Mouse (Mus musculus): ENCODE data around the gene Adamts16.
A peak's percentile ranks its signal among the peaks of the same experiment; 100 is the strongest.

The Adamts16 gene

GRCm38 (mm10) chr13:70707158-70707854 lies 134.3 kb downstream of the Adamts16 start:
- DNase-seq, result no peak

GRCm38 (mm10) chr13:70702904-70703303 lies 138.7 kb downstream of the Adamts16 start:
- DNase-seq, result no peak

GRCm38 (mm10) chr13:70698812-70699387 lies 142.7 kb downstream of the Adamts16 start:
- no peak for DNase-seq

DNA sequence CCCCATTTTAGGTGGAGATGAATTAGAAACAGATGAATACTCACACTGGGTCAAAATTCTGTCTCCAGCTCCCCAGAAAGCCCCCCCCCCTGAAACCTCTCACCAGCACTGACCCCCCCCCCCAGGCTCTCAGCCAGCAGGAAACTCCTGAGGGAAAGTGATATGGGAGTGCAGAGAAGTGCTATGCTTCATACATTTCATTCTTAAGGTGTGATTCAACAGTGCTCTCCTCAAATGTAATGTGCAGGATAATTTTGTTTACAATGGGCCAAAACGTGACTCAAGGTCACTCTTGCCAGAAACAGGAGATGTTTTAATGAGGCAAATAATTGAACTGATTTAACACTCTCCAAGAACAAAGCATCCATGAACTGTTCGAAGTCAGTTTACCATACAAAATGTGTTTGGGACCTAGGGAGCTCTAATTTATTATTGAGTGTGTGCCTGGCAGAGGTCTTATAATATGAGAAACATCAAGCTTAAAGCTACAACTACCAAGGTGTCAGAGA lies 152.1 kb downstream of the Adamts16 start:
- no peak for DNase-seq

DNA sequence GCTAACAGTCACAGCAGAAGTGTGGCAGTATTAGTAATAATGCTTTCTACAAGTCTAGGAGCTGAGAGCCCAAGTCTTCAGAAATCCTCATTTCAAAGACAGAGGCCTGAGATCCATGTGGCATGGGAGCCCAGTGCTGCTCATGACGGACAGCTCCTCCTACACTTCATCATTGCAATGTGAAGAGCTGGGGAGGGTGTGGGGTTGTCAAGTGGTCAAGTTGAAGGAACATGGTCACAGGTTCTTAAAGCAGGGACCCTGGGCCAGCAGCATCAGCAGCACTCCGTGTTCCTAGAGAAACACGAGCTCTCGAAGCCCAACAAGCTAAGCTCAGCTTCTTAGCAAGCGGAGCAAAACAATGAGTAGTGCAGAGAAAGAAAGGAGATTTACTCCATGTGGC lies 155.8 kb downstream of the Adamts16 start:
- no peak for DNase-seq

DNA sequence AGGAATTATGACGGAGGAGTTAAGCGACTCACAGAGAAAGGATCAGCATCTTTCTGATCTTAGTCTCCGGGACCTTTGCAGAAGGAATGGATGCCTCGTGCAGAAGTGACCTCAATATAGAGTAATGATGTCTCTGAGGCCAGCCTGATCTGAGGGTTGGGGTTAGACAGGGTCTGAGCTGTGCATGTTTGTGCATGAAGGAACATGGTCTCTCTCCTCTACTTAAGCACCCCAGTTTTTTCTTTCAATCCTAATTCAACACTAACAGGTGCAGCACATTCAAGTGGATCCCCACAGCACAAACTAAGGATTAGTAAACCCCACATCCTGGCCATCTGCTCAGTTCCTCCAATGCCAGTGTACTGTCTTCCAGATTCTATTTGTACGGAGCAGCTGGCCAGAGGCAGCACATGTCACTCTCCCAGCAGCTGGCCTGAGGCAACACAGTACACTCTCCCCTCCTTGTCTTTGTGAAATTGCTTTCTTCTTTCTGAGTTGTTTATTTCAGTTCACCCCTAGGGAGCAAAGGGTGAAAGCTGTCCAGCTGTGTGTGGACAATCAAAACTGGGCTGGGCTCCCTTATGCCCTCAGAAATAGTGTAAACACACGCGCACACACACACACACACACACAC lies 156.5 kb downstream of the Adamts16 start:
- peak; percentile 54 for DNase-seq

GRCm38 (mm10) chr13:70681411-70682183 lies 160.0 kb downstream of the Adamts16 start:
- DNase-seq, result no peak

DNA sequence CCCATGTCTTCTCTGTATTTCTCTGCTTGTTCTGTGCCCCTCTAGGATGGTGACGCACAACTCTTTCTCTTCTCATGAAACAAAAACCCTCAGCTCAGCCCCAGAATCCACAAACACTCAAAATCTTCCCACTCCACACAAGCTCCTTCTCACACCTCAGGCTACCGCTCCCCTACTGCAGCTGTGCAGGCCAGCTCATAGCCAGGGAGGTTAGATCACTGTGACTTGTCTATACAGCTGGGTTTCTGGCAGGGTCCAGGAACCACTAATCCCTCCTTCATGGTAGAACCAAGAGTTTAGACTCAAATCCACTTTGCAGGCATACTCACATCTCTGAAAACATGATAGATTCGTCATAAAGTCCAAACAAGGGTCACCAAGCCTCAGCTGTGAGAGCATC lies 161.3 kb downstream of the Adamts16 start:
- no peak for DNase-seq
